Mouse (Mus musculus): ENCODE measurements around the gene Nsdhl. TPM values are rescaled to one million over a fixed set of nuclear protein-coding genes. Genes with fewer than 3 reads are reported as not detected.

Nsdhl gene
- polyA plus RNA-seq, 1 experiment from 2014 or later: 29.5 TPM

DNA sequence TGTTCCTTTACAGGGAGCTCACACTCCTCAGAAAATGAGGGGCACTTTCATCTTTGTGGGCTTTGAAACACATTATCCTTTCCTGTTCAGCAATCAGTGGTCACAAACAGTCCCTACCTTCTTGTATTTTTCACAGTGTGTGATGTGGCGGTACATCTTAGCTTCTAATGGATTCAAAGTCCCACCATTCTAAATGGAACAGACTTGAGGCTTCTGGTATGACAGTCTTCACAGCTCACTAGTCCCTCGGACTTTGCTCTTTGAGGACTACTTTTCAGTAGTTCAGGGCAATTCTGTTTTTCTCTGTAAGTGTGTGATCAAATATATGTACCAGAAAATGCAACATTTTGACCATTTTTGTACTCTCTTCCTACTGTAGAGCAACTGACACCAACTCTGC lies 3.0 kb downstream of the Nsdhl start:
- no peaks in the 10 kb centered on the region for H3K27me3 ChIP-seq (ENCODE audit: control insufficient read depth, insufficient read depth, low read length)
- no peak overlapping the region for H3K4me2 ChIP-seq (replicated peaks; ENCODE audit: low read depth, low read length)
- H3K36me3 ChIP-seq (ENCODE audit: control insufficient read depth, insufficient read depth, low read length): no peaks in the 10 kb centered on the region; the same call in 1 of the 2 replicates
- WGBS: 76% methylated on average over 2 of the region's 2 CpGs
- ATAC-seq (ENCODE audit: low FRiP score, low TSS enrichment): no peak
- H3K9me3 ChIP-seq (ENCODE audit: control insufficient read depth, low read length): no peaks in the 10 kb centered on the region
- no peak overlapping the region for H3K27ac ChIP-seq (ENCODE audit: low read depth, low read length)
- no peak overlapping the region for H3K4me3 ChIP-seq (ENCODE audit: low read length)
- no peaks in the 10 kb centered on the region for H3K4me1 ChIP-seq (ENCODE audit: control insufficient read depth, insufficient read depth, low read length)
- no peak overlapping the region for H3K9ac ChIP-seq (ENCODE audit: low read depth, low read length)

DNA sequence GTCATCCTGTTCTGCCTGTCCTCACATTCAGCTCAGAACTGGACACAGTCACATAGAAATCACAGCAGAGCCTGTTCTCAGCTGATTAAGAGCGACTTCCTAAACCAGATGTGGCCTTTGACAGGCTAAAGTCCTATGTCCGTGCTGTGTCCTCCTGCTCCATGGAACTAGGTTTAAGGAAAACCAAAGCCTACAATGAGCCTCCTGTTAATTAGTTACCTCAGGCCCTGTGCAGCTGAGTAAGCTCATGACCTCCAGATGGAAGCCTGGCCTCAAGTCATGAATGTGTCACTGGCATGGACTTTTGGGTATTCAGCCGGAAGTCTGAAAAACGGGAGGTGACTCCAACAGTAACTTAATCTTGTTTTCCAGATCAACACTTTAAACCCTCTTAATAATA lies 35.1 kb downstream of the Nsdhl start:
- Histone ChIP-seq H3K4me1 (ENCODE audit: control insufficient read depth, insufficient read depth, low read length) (no peaks in the 10 kb centered on the region), H3K9ac (ENCODE audit: low read depth, low read length) (no peak overlapping the region), H3K4me2 (replicated peaks; ENCODE audit: low read depth, low read length) (no peak overlapping the region), H3K4me3 (ENCODE audit: low read length) (no peak overlapping the region), H3K27ac (ENCODE audit: low read depth, low read length) (no peak overlapping the region), H3K9me3 (ENCODE audit: control insufficient read depth, low read length) (no peaks in the 10 kb centered on the region), H3K27me3 (ENCODE audit: control insufficient read depth, insufficient read depth, low read length) (no peaks in the 10 kb centered on the region), H3K36me3 (ENCODE audit: control insufficient read depth, insufficient read depth, low read length) (no peaks in the 10 kb centered on the region; the same call in 1 of the 2 replicates)
- 71% methylated on average over 4 of the region's 4 CpGs for WGBS
- no peak for ATAC-seq (ENCODE audit: low FRiP score, low TSS enrichment)

DNA sequence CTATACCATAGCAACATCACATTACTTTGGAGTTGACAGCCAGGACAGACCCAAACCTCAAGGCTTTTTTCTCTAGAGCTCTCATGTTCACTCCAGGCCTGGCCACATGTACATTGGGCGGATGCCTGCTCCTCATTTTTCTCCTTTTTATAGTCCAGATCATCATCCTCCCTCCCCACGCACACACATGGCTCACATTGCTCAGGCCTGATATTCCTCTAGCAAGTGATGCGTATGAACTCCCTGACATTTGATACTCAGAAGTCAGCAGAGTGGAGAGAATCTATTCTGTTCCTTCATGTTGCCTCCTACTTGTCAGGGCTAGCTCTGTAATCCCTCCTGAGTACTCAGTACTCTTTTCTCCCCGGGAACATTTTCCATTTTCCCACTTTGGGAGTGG lies 38.1 kb downstream of the Nsdhl start:
- Histone ChIP-seq H3K9ac (ENCODE audit: low read depth, low read length) (no peak overlapping the region), H3K4me2 (replicated peaks; ENCODE audit: low read depth, low read length) (no peak overlapping the region), H3K27ac (ENCODE audit: low read depth, low read length) (no peak overlapping the region), H3K27me3 (ENCODE audit: control insufficient read depth, insufficient read depth, low read length) (no peaks in the 10 kb centered on the region), H3K4me1 (ENCODE audit: control insufficient read depth, insufficient read depth, low read length) (no peaks in the 10 kb centered on the region), H3K36me3 (ENCODE audit: control insufficient read depth, insufficient read depth, low read length) (no peaks in the 10 kb centered on the region; the same call in 1 of the 2 replicates), H3K4me3 (ENCODE audit: low read length) (no peak overlapping the region), H3K9me3 (ENCODE audit: control insufficient read depth, low read length) (no peaks in the 10 kb centered on the region)
- 63% methylated on average over 4 of the region's 4 CpGs for WGBS
- ATAC-seq (ENCODE audit: low FRiP score, low TSS enrichment): peak; percentile 66

DNA sequence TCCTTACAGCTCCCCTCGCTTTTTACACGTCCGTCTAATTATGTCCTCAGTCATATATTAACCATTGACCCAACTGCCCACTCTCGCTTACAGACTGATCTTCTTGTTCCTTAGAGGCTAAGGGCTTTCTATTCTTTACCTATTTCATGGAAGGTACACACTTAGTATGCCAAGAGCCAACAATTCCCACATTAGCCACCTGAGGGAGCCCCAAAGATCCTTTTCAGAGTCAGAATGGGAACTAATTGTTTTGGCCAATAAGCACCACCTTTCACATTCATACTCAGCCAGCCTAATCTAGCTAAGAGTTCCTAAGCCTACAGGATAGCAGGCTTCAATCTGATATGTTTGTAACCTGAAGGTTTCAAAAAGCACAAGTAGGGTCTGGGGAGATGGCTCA lies 42.1 kb downstream of the Nsdhl start:
- H3K4me3 ChIP-seq (ENCODE audit: low read length): no peak overlapping the region
- H3K27ac ChIP-seq (ENCODE audit: low read depth, low read length): no peak overlapping the region
- no peaks in the 10 kb centered on the region for H3K27me3 ChIP-seq (ENCODE audit: control insufficient read depth, insufficient read depth, low read length)
- no peaks in the 10 kb centered on the region; the same call in 1 of the 2 replicates for H3K36me3 ChIP-seq (ENCODE audit: control insufficient read depth, insufficient read depth, low read length)
- ATAC-seq (ENCODE audit: low FRiP score, low TSS enrichment): no peak
- no peaks in the 10 kb centered on the region for H3K4me1 ChIP-seq (ENCODE audit: control insufficient read depth, insufficient read depth, low read length)
- 85% methylated on average over 4 of the region's 4 CpGs for WGBS
- no peaks in the 10 kb centered on the region for H3K9me3 ChIP-seq (ENCODE audit: control insufficient read depth, low read length)
- no peak overlapping the region for H3K4me2 ChIP-seq (replicated peaks; ENCODE audit: low read depth, low read length)
- no peak overlapping the region for H3K9ac ChIP-seq (ENCODE audit: low read depth, low read length)

DNA sequence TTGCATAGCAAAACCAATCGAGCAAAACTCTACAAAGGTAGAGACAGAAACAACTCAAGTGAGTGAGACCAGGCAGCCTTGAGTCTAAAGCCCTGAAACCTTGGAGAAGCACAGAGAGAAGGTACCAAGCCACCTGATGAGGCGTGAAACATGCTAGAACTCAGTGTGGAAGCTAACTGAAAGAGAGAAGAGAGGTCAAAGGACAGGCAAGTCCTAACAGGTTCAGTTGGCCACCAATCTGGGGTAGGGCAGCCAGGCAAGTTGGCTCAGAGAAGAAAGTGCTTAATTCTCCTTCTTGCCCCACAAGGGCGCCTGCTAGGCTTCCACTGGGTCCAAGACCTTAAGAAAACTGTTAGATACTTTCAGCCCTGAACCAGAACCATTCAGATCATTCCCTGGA lies 43.2 kb downstream of the Nsdhl start:
- Histone ChIP-seq H3K4me2 (replicated peaks; ENCODE audit: low read depth, low read length) (no peak overlapping the region), H3K9me3 (ENCODE audit: control insufficient read depth, low read length) (no peaks in the 10 kb centered on the region), H3K36me3 (ENCODE audit: control insufficient read depth, insufficient read depth, low read length) (no peaks in the 10 kb centered on the region), H3K27ac (ENCODE audit: low read depth, low read length) (no peak overlapping the region), H3K27me3 (ENCODE audit: control insufficient read depth, insufficient read depth, low read length) (no peaks in the 10 kb centered on the region), H3K4me3 (ENCODE audit: low read length) (no peak overlapping the region), H3K4me1 (ENCODE audit: control insufficient read depth, insufficient read depth, low read length) (no peaks in the 10 kb centered on the region), H3K9ac (ENCODE audit: low read depth, low read length) (no peak overlapping the region)
- no peak for ATAC-seq (ENCODE audit: low FRiP score, low TSS enrichment)
- WGBS: 78% methylated on average over 3 of the region's 3 CpGs

DNA sequence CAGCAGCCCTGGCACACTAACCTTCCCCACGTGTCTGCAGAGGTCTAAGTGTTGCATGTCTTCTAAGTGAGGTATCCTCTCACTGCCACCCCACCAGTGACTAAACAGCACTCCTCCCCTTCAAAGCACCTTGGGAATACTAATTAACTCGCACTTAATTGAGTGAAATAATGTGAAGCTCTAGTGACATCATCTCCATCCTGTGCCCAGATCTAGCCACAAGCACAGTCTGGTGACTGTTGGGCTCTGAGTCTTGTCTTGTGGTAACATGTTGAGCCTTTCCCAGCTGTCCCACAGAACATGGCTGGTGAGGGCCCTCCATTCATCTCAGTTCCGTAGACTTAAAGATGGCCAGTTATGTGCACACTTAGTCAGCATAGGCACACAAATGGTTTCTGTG lies 44.4 kb downstream of the Nsdhl start:
- no peak overlapping the region for H3K4me2 ChIP-seq (replicated peaks; ENCODE audit: low read depth, low read length)
- 81% methylated on average over 3 of the region's 3 CpGs for WGBS
- ATAC-seq (ENCODE audit: low FRiP score, low TSS enrichment): no peak

DNA sequence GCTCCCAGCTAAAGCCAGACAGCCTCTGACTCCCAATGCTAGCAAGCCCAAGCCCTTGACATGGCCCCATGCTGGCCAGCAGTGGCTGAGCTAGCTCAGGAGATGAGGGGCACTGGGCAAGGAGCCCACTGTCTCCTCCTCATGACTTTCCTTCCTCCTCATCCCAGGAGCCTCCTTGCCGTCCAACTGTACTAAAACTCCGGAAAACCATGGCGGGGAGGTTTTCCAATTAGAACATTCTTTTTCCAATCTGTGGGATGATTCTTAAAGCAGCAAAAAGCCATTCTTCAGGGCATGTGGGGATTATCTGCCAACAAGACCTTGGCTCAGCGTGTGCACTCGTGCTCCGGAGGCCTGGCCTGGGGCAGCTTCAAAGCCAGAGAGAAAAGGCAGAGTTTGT lies 64.5 kb downstream of the Nsdhl start:
- Histone ChIP-seq H3K4me3 (ENCODE audit: low read length) (no peak overlapping the region), H3K27ac (ENCODE audit: low read depth, low read length) (no peak overlapping the region), H3K4me1 (ENCODE audit: control insufficient read depth, insufficient read depth, low read length) (no peaks in the 10 kb centered on the region), H3K4me2 (replicated peaks; ENCODE audit: low read depth, low read length) (no peak overlapping the region), H3K9ac (ENCODE audit: low read depth, low read length) (no peak overlapping the region), H3K36me3 (ENCODE audit: control insufficient read depth, insufficient read depth, low read length) (no peaks in the 10 kb centered on the region), H3K9me3 (ENCODE audit: control insufficient read depth, low read length) (no peaks in the 10 kb centered on the region), H3K27me3 (ENCODE audit: control insufficient read depth, insufficient read depth, low read length) (peaks cover 8% of the 10 kb centered on the region; the same call in 1 of the 2 replicates)
- 80% methylated on average over 6 of the region's 6 CpGs for WGBS
- no peak for ATAC-seq (ENCODE audit: low FRiP score, low TSS enrichment)

More for the DNA sequence above, 44.4 kb downstream of the Nsdhl start:
- Histone ChIP-seq H3K27ac (ENCODE audit: low read depth, low read length) (no peak overlapping the region), H3K4me1 (ENCODE audit: control insufficient read depth, insufficient read depth, low read length) (no peaks in the 10 kb centered on the region), H3K27me3 (ENCODE audit: control insufficient read depth, insufficient read depth, low read length) (no peaks in the 10 kb centered on the region), H3K9me3 (ENCODE audit: control insufficient read depth, low read length) (no peaks in the 10 kb centered on the region), H3K9ac (ENCODE audit: low read depth, low read length) (no peak overlapping the region), H3K36me3 (ENCODE audit: control insufficient read depth, insufficient read depth, low read length) (no peaks in the 10 kb centered on the region), H3K4me3 (ENCODE audit: low read length) (no peak overlapping the region)

DNA sequence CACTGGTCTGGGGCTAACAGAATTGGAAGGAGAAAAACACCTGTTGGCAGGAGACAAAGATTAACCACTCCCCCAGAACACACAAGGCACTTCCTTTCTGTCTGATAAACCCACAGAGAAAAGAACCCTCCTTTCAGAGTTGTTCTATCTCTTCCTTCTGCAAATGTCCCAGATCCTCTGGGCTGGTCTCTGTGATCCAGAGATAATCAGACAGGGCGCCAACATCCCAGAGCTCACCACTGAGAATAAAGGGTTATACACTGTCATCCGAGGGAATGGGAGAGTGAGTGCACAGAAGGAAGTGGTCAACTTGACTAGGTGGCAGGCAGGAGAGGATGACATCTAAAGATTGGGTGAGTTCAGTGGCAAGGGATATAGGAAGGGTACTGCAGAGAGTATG lies 67.2 kb downstream of the Nsdhl start:
- 84% methylated on average over 2 of the region's 2 CpGs for WGBS
- Histone ChIP-seq H3K4me2 (replicated peaks; ENCODE audit: low read depth, low read length) (no peak overlapping the region), H3K27ac (ENCODE audit: low read depth, low read length) (no peak overlapping the region), H3K36me3 (ENCODE audit: control insufficient read depth, insufficient read depth, low read length) (no peaks in the 10 kb centered on the region), H3K4me1 (ENCODE audit: control insufficient read depth, insufficient read depth, low read length) (no peaks in the 10 kb centered on the region), H3K9ac (ENCODE audit: low read depth, low read length) (no peak overlapping the region), H3K9me3 (ENCODE audit: control insufficient read depth, low read length) (no peaks in the 10 kb centered on the region), H3K27me3 (ENCODE audit: control insufficient read depth, insufficient read depth, low read length) (peaks cover 8% of the 10 kb centered on the region; the same call in 1 of the 2 replicates), H3K4me3 (ENCODE audit: low read length) (no peak overlapping the region)
- no peak for ATAC-seq (ENCODE audit: low FRiP score, low TSS enrichment)

DNA sequence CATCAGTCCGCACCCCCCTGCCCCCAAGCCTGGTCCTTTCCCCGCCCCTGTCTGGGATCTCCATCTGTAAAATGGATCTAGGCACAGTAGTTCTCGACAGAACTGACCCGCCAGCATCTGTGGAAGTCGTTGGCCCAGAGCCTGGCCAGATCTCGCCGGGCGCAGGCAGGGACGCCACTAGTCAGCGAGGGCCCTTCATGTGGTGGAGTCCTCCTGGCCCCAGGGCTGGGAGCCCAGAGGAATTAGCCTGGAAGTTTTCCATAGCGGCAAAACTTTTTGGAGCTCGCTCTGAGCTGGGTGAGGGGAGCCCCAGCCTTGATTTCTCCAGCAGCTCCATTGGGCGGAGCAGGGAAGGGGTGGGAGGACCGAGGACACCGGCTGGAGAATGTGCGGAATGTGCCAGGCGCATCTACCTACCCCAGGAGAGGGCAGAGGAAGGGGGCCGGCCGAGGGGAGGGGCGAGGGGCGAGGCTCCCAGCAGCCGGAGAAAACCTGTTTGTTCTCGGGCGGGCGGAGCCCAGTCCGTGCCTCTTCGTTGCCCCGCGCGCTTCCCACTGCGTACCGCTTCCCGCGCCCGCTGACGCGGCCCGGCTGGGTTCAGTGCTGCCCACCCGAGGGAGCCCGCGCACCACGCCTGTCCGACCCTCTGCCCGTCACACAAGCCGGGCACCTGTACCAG lies 68.6 kb downstream of the Nsdhl start, which contains the start of gene Zfp185:
Gene Zfp185 (plus strand): TSS at position 499 of the 679 bp plus-strand sequence.
- Histone ChIP-seq H3K36me3 (ENCODE audit: control insufficient read depth, insufficient read depth, low read length) (no peaks in the 10 kb centered on the region), H3K4me3 (ENCODE audit: low read length) (peak within 1 kb of the TSS; percentile 38), H3K9me3 (ENCODE audit: control insufficient read depth, low read length) (no peaks in the 10 kb centered on the region), H3K27ac (ENCODE audit: low read depth, low read length) (no peak within 1 kb of the TSS), H3K4me2 (replicated peaks; ENCODE audit: low read depth, low read length) (peak within 1 kb of the TSS; percentile 62), H3K4me1 (ENCODE audit: control insufficient read depth, insufficient read depth, low read length) (no peaks in the 10 kb centered on the region), H3K9ac (ENCODE audit: low read depth, low read length) (peak within 1 kb of the TSS; percentile 45; the same call in 1 of the 2 replicates), H3K27me3 (ENCODE audit: control insufficient read depth, insufficient read depth, low read length) (peaks cover 8% of the 10 kb centered on the region; the same call in 1 of the 2 replicates)
- WGBS: 43% methylated on average over 40 of the region's 45 CpGs
- peak; percentile 88 for ATAC-seq (ENCODE audit: low FRiP score, low TSS enrichment)
